Mouse (Mus musculus) MEL (cell line): ENCODE data around the gene Rad51d. TPM values are rescaled to one million over a fixed set of nuclear protein-coding genes. Genes with fewer than 3 reads are reported as not detected.

Source experiments
- DNase-seq: peaks from one replicate; pipeline ENCODE4 v3.0.0; 2011; ENCODE audit warnings: low read depth, low spot score
- H3K27ac ChIP-seq: 2 replicates; pipeline ENCODE4 v1.5.1; 2012; ENCODE audit warnings: low read depth, mild to moderate bottlenecking, control low read depth, low read length, moderate library complexity; ENCODE audit not compliant: control insufficient read depth
- H3K27me3 ChIP-seq, 2 experiments: fragments of 150-350 bp in 1 of 2; sonication (generic) in 1 of 2; 2 replicates each; pipeline ENCODE4 v1.6.1; 2012; ENCODE audit warnings: low read length in 2 of 2, mild to moderate bottlenecking in 2 of 2, improper control_type of control experiment in 1 of 2, moderate library complexity in 1 of 2; ENCODE audit not compliant: insufficient read depth in 2 of 2, control insufficient read depth in 1 of 2
- H3K36me3 ChIP-seq, 2 experiments: 2 replicates each; pipeline ENCODE4 v1.6.1; 2012 to 2014; ENCODE audit warnings: low read length in 2 of 2, improper control_type of control experiment in 1 of 2, inconsistent platforms in 1 of 2, mild to moderate bottlenecking in 1 of 2; ENCODE audit not compliant: insufficient read depth in 2 of 2, control insufficient read depth in 1 of 2
- H3K4me1 ChIP-seq, 2 experiments: fragments of 150-350 bp in 1 of 2; sonication (generic) in 1 of 2; 2 replicates each; pipeline ENCODE4 v1.6.1; 2012; ENCODE audit warnings: low read length in 2 of 2, improper control_type of control experiment in 1 of 2, mild to moderate bottlenecking in 1 of 2; ENCODE audit not compliant: insufficient read depth in 2 of 2, control insufficient read depth in 1 of 2
- H3K4me3 ChIP-seq, 2 experiments: fragments of 150-350 bp in 1 of 2; sonication (generic) in 1 of 2; 2 replicates each; pipeline ENCODE4 v1.5.1; 2012; ENCODE audit warnings: low read depth in 2 of 2, low read length in 2 of 2, mild to moderate bottlenecking in 2 of 2, moderate library complexity in 2 of 2, control low read depth in 1 of 2, improper control_type of control experiment in 1 of 2; ENCODE audit not compliant: control insufficient read depth in 1 of 2, insufficient read depth in 1 of 2
- H3K79me2 ChIP-seq: 2 replicates; pipeline ENCODE4 v1.6.1; 2012; ENCODE audit warnings: mild to moderate bottlenecking, low read length, moderate library complexity; ENCODE audit not compliant: control insufficient read depth, poor library complexity, insufficient read depth
- H3K9ac ChIP-seq: 2 replicates; pipeline ENCODE4 v1.6.1; 2012; ENCODE audit warnings: low read depth, mild to moderate bottlenecking, control low read depth, low read length, moderate library complexity; ENCODE audit not compliant: control insufficient read depth, poor library complexity, severe bottlenecking
- H3K9me3 ChIP-seq: fragments of 150-350 bp; sonication (generic); replicated peaks from 2 replicates; pipeline ENCODE4 v1.6.1; 2012; ENCODE audit warnings: mild to moderate bottlenecking, low read length, improper control_type of control experiment, moderate library complexity; ENCODE audit not compliant: insufficient read depth
- BHLHE40 ChIP-seq: IDR thresholded peaks from 2 replicates; pipeline ENCODE4 v1.6.1; 2012; ENCODE audit warnings: low read depth, mild to moderate bottlenecking, inconsistent platforms, low read length, improper control_type of control experiment, borderline replicate concordance
- CHD1 ChIP-seq: IDR thresholded peaks from 2 replicates; pipeline ENCODE4 v1.6.1; 2012; ENCODE audit warnings: low read depth, mild to moderate bottlenecking, inconsistent platforms, low read length, improper control_type of control experiment
- CHD2 ChIP-seq: IDR thresholded peaks from 2 replicates; pipeline ENCODE4 v1.6.1; 2011; ENCODE audit warnings: low read length, improper control_type of control experiment
- CTCF ChIP-seq, 3 experiments: IDR thresholded peaks in 2 of 3; conservative IDR thresholded peaks in 1 of 3; 2 replicates each; pipeline ENCODE4 v1.5.1; 2011 to 2012; ENCODE audit warnings: low read length in 3 of 3, low read depth in 2 of 3, mild to moderate bottlenecking in 2 of 3, improper control_type of control experiment in 1 of 3, inconsistent platforms in 1 of 3, mixed read lengths in 1 of 3, moderate library complexity in 1 of 3; ENCODE audit not compliant: control insufficient read depth in 1 of 3, insufficient read depth in 1 of 3, poor library complexity in 1 of 3, severe bottlenecking in 1 of 3
- E2F4 ChIP-seq: IDR thresholded peaks from 2 replicates; pipeline ENCODE4 v1.6.1; 2011; ENCODE audit warnings: low read depth, low read length, improper control_type of control experiment, borderline replicate concordance
- ELF1 ChIP-seq: IDR thresholded peaks from 2 replicates; pipeline ENCODE4 v1.6.1; 2014; ENCODE audit warnings: low read depth, mild to moderate bottlenecking, inconsistent platforms, low read length, improper control_type of control experiment, moderate library complexity
- EP300 ChIP-seq, 2 experiments: IDR thresholded peaks; 2 replicates each; pipeline ENCODE4 v1.6.1; 2011; ENCODE audit warnings: improper control_type of control experiment in 2 of 2, low read length in 2 of 2, low read depth in 1 of 2, mild to moderate bottlenecking in 1 of 2
- ETS1 ChIP-seq: IDR thresholded peaks from 2 replicates; pipeline ENCODE4 v1.6.1; 2012; ENCODE audit warnings: low read depth, mild to moderate bottlenecking, inconsistent platforms, low read length, improper control_type of control experiment, moderate library complexity
- GABPA ChIP-seq: IDR thresholded peaks from 2 replicates; pipeline ENCODE4 v1.6.1; 2012; ENCODE audit warnings: low read depth, mild to moderate bottlenecking, inconsistent platforms, low read length, improper control_type of control experiment, moderate library complexity
- GATA1 ChIP-seq: IDR thresholded peaks from 2 replicates; pipeline ENCODE4 v1.6.1; 2011; ENCODE audit warnings: low read depth, low read length, improper control_type of control experiment
- HCFC1 ChIP-seq: IDR thresholded peaks from 2 replicates; pipeline ENCODE4 v1.6.1; 2012; ENCODE audit warnings: low read depth, mild to moderate bottlenecking, inconsistent platforms, low read length, improper control_type of control experiment, moderate library complexity
- JUND ChIP-seq: IDR thresholded peaks from 2 replicates; pipeline ENCODE4 v1.6.1; 2011; ENCODE audit warnings: low read depth, mild to moderate bottlenecking, improper control_type of control experiment, low read length
- KAT2A ChIP-seq: conservative IDR thresholded peaks from 2 replicates; pipeline ENCODE4 v1.6.1; 2012; ENCODE audit warnings: low read depth, low read length, improper control_type of control experiment, inconsistent platforms
- MAFK ChIP-seq: IDR thresholded peaks from 2 replicates; pipeline ENCODE4 v1.6.1; 2011; ENCODE audit warnings: low read depth, mild to moderate bottlenecking, low read length, improper control_type of control experiment, borderline replicate concordance
- MAX ChIP-seq: IDR thresholded peaks from 2 replicates; pipeline ENCODE4 v1.6.1; 2011; ENCODE audit warnings: low read length, improper control_type of control experiment
- MAZ ChIP-seq: IDR thresholded peaks from 2 replicates; pipeline ENCODE4 v1.6.1; 2012; ENCODE audit warnings: low read depth, mild to moderate bottlenecking, inconsistent platforms, low read length, improper control_type of control experiment
- MEF2A ChIP-seq: IDR thresholded peaks from 2 replicates; pipeline ENCODE4 v1.6.1; 2014; ENCODE audit warnings: low read depth, mild to moderate bottlenecking, inconsistent platforms, low read length, improper control_type of control experiment; ENCODE audit not compliant: poor library complexity, insufficient replicate concordance, severe bottlenecking; ENCODE audit errors: extremely low read depth
- MXI1 ChIP-seq: IDR thresholded peaks from 2 replicates; pipeline ENCODE4 v1.6.1; 2011; ENCODE audit warnings: mild to moderate bottlenecking, low read depth, low read length, improper control_type of control experiment
- MYB ChIP-seq: IDR thresholded peaks from 2 replicates; pipeline ENCODE4 v1.6.1; 2011; ENCODE audit warnings: mild to moderate bottlenecking, low read depth, low read length, improper control_type of control experiment
- MYC ChIP-seq: IDR thresholded peaks from 2 replicates; pipeline ENCODE4 v1.6.1; 2011; ENCODE audit warnings: low read depth, mild to moderate bottlenecking, low read length, improper control_type of control experiment, moderate library complexity
- NRF1 ChIP-seq: IDR thresholded peaks from 2 replicates; pipeline ENCODE4 v1.6.1; 2014; ENCODE audit warnings: low read depth, mild to moderate bottlenecking, inconsistent platforms, low read length, improper control_type of control experiment, moderate library complexity; ENCODE audit not compliant: poor library complexity, insufficient read depth, severe bottlenecking
- POLR2A ChIP-seq, 2 experiments: IDR thresholded peaks; 2 replicates each; pipeline ENCODE4 v1.6.1; 2011 to 2012; ENCODE audit warnings: low read length in 2 of 2, mild to moderate bottlenecking in 2 of 2, control low read depth in 1 of 2, improper control_type of control experiment in 1 of 2, low read depth in 1 of 2, moderate library complexity in 1 of 2; ENCODE audit not compliant: control insufficient read depth in 1 of 2, insufficient read depth in 1 of 2, poor library complexity in 1 of 2
- POLR2AphosphoS2 ChIP-seq: IDR thresholded peaks from 2 replicates; pipeline ENCODE4 v1.6.1; 2011; ENCODE audit warnings: low read length, improper control_type of control experiment
- POLR2AphosphoS5 ChIP-seq: IDR thresholded peaks from 2 replicates; pipeline ENCODE4 v1.6.1; 2012; ENCODE audit warnings: low read depth, borderline replicate concordance, mild to moderate bottlenecking, inconsistent platforms, low read length, moderate library complexity, mixed read lengths
- RAD21 ChIP-seq: IDR thresholded peaks from 2 replicates; pipeline ENCODE4 v1.6.1; 2011; ENCODE audit warnings: mild to moderate bottlenecking, low read depth, low read length, improper control_type of control experiment
- RCOR1 ChIP-seq: IDR thresholded peaks from 2 replicates; pipeline ENCODE4 v1.6.1; 2012; ENCODE audit warnings: low read depth, mild to moderate bottlenecking, inconsistent platforms, low read length, improper control_type of control experiment
- SIN3A ChIP-seq: IDR thresholded peaks from 2 replicates; pipeline ENCODE4 v1.6.1; 2012; ENCODE audit warnings: low read length, improper control_type of control experiment, inconsistent platforms
- SMC3 ChIP-seq: IDR thresholded peaks from 2 replicates; pipeline ENCODE4 v1.6.1; 2011; ENCODE audit warnings: low read depth, low read length, improper control_type of control experiment
- TBP ChIP-seq: IDR thresholded peaks from 2 replicates; pipeline ENCODE4 v1.8.0; 2011; ENCODE audit warnings: low read depth, low read length, improper control_type of control experiment
- TCF12 ChIP-seq: IDR thresholded peaks from 2 replicates; pipeline ENCODE4 v1.6.1; 2014; ENCODE audit warnings: low read depth, mild to moderate bottlenecking, inconsistent platforms, low read length, improper control_type of control experiment, moderate library complexity
- UBTF ChIP-seq: IDR thresholded peaks from 2 replicates; pipeline ENCODE4 v1.6.1; 2012; ENCODE audit warnings: low read depth, mild to moderate bottlenecking, inconsistent platforms, low read length, improper control_type of control experiment, moderate library complexity, borderline replicate concordance; ENCODE audit not compliant: insufficient read depth
- USF1 ChIP-seq: IDR thresholded peaks from 2 replicates; pipeline ENCODE4 v1.6.1; 2014; ENCODE audit warnings: low read depth, mild to moderate bottlenecking, inconsistent platforms, low read length, improper control_type of control experiment, moderate library complexity
- USF2 ChIP-seq, 2 experiments: IDR thresholded peaks; 2 replicates each; pipeline ENCODE4 v1.6.1; 2011 to 2012; ENCODE audit warnings: improper control_type of control experiment in 2 of 2, low read length in 2 of 2, borderline replicate concordance in 1 of 2, inconsistent platforms in 1 of 2, low read depth in 1 of 2, mild to moderate bottlenecking in 1 of 2; ENCODE audit not compliant: insufficient read depth in 1 of 2
- ZC3H11A ChIP-seq: IDR thresholded peaks from 2 replicates; pipeline ENCODE4 v1.6.1; 2012; ENCODE audit warnings: low read depth, mild to moderate bottlenecking, inconsistent platforms, low read length, improper control_type of control experiment
- ZKSCAN1 ChIP-seq: IDR thresholded peaks from 2 replicates; pipeline ENCODE4 v1.6.1; 2012; ENCODE audit warnings: low read depth, mild to moderate bottlenecking, inconsistent platforms, low read length, improper control_type of control experiment, moderate library complexity
- ZMIZ1 ChIP-seq: IDR thresholded peaks from 2 replicates; pipeline ENCODE4 v1.6.1; 2012; ENCODE audit warnings: low read depth, mild to moderate bottlenecking, inconsistent platforms, low read length, improper control_type of control experiment, moderate library complexity
- ZNF384 ChIP-seq: IDR thresholded peaks from 2 replicates; pipeline ENCODE4 v1.6.1; 2012; ENCODE audit warnings: low read depth, mild to moderate bottlenecking, inconsistent platforms, low read length, improper control_type of control experiment
- polyA plus RNA-seq, 2 experiments: library from polyadenylated mRNA; stranded (reverse) in 1 of 2; unstranded in 1 of 2; fragments of >175 nt in 1 of 2; fragments of >200 nt in 1 of 2; gene quantifications; 2 replicates each; pipeline versions ENCODE4 v1.2.1 to v1.2.4; 2012; ENCODE audit warnings: low replicate concordance in 2 of 2, low read depth in 1 of 2; ENCODE audit not compliant: insufficient read length in 2 of 2, insufficient read depth in 1 of 2, missing spikeins in 1 of 2
- total RNA-seq: library from RNA; depleted of rRNA; stranded (reverse); fragments of 300-350 nt; gene quantifications from 2 replicates; pipeline ENCODE4 v1.2.3, GENCODE M21; 2012

The Rad51d gene
- total and polyA plus RNA-seq, 3 experiments, result 21.1 to 30.0 TPM; not detected in 1

DNA sequence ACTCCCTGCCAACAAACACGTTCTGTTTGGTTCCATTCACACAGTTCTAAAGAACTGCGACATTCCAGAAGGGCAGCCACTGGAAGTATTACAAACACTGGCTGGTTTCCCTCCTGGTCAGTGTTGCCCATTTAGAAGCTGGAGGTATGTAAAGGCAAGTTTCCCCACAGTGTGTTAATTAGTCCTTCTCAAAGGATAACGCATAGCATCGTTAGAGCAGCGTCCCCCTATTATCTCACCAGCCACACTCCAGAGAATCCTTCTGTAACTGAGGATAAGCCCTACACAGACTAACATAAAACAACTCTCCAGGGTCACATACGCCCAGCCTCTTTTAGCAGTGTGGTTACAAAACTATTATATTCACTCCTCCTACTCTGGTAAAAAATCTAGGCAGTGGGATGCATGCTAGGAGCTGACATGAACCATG, 42.8 kb downstream of the Rad51d start:
- Histone ChIP-seq H3K36me3 (peaks cover 0 to 32% of the 10 kb centered on the region in 2 experiments; a peak in 2 of 4 replicates), H3K27ac (peak overlapping the region; percentile 88), H3K79me2 (peaks cover 3% of the 10 kb centered on the region), H3K9ac (peak overlapping the region; percentile 43), H3K4me1 (peaks cover 21 to 31% of the 10 kb centered on the region in 2 experiments), H3K27me3 (no peaks in the 10 kb centered on the region), H3K4me3 (peak overlapping the region; percentile 7 to 59), H3K9me3 (no peaks in the 10 kb centered on the region)
- peak; percentile 92 for DNase-seq
- TF ChIP-seq RCOR1, result peak; percentile 88
- TF ChIP-seq POLR2AphosphoS5, result no peak
- TF ChIP-seq SIN3A, result no peak; the same call in 1 of the 2 replicates
- no peak for TF ChIP-seq KAT2A
- no peak; the same call in 1 of the 2 replicates for TF ChIP-seq CHD1
- peak; percentile 97 for TF ChIP-seq TCF12
- TF ChIP-seq POLR2AphosphoS2, result no peak
- no peak for TF ChIP-seq GABPA
- no peak for TF ChIP-seq UBTF
- peak; percentile 98 for TF ChIP-seq GATA1
- no peak for TF ChIP-seq CTCF (IDR thresholded peaks at IDR 0.05 in 2 of 3, conservative IDR thresholded peaks at IDR 0.05 in 1 of 3; ENCODE audit: control insufficient read depth in 1 of 3, insufficient read depth in 1 of 3, low read depth in 2 of 3, low read length in 3 of 3, poor library complexity in 1 of 3, severe bottlenecking in 1 of 3)
- peak; percentile 68 for TF ChIP-seq MYB
- TF ChIP-seq ETS1, result peak; percentile 79
- no peak for TF ChIP-seq ZKSCAN1
- 0 out of 2 replicates have a peak, but pooled peaks have one; percentile 22 for TF ChIP-seq BHLHE40
- TF ChIP-seq RAD21, result no peak
- TF ChIP-seq MXI1, result no peak; the same call in 1 of the 2 replicates
- TF ChIP-seq MYC, result 0 out of 2 replicates have a peak, but pooled peaks have one; percentile 24
- no peak for TF ChIP-seq MEF2A
- 0 out of 2 replicates have a peak, but pooled peaks have one; percentile 69 for TF ChIP-seq TBP
- TF ChIP-seq MAZ, result no peak
- no peak for TF ChIP-seq ELF1
- peak; percentile 96 to 97 for TF ChIP-seq EP300 (IDR thresholded peaks at IDR 0.05; ENCODE audit: low read depth in 1 of 2, low read length in 2 of 2)
- TF ChIP-seq E2F4, result no peak
- no peak for TF ChIP-seq HCFC1
- TF ChIP-seq JUND, result no peak
- no peak for TF ChIP-seq NRF1
- no peak for TF ChIP-seq ZMIZ1
- no peak for TF ChIP-seq SMC3
- TF ChIP-seq ZNF384, result no peak
- TF ChIP-seq POLR2A (IDR thresholded peaks at IDR 0.05; ENCODE audit: control insufficient read depth in 1 of 2, insufficient read depth in 1 of 2, low read depth in 1 of 2, low read length in 2 of 2, poor library complexity in 1 of 2), result peak in 1 of 2 experiments; percentile 40; a peak in 2 of 4 replicates
- TF ChIP-seq MAX, result no peak
- TF ChIP-seq CHD2, result no peak
- TF ChIP-seq MAFK, result no peak
- no peak for TF ChIP-seq ZC3H11A
- TF ChIP-seq USF1, result no peak
- no peak for TF ChIP-seq USF2 (IDR thresholded peaks at IDR 0.05; ENCODE audit: borderline replicate concordance in 1 of 2, insufficient read depth in 1 of 2, low read depth in 1 of 2, low read length in 2 of 2)
